Mouse (Mus musculus) G1E (cell line): ENCODE data around the gene Angel2.

Experiments used
- CTCF ChIP-seq: IDR thresholded peaks from 2 replicates; pipeline ENCODE4 v1.5.1; 2012; ENCODE audit warnings: low read depth, low read length, inconsistent platforms, mixed read lengths
- GATA1 ChIP-seq: IDR thresholded peaks from 2 replicates; pipeline ENCODE4 v1.6.1; 2012; ENCODE audit warnings: borderline replicate concordance, low read length, inconsistent platforms, mixed read lengths
- GATA2 ChIP-seq: IDR thresholded peaks from 2 replicates; pipeline ENCODE4 v1.6.1; 2012; ENCODE audit warnings: low read depth, low read length, inconsistent platforms, borderline replicate concordance
- POLR2AphosphoS5 ChIP-seq: IDR thresholded peaks from 2 replicates; pipeline ENCODE4 v1.6.1; 2012; ENCODE audit warnings: low read depth, low read length, inconsistent platforms; ENCODE audit not compliant: insufficient replicate concordance
- TAL1 ChIP-seq: conservative IDR thresholded peaks from 2 replicates; pipeline ENCODE4 v1.6.1; 2012; ENCODE audit warnings: low read depth, low read length, inconsistent platforms, mixed read lengths

- TF ChIP-seq CTCF (no peak), GATA2 (no peak), POLR2AphosphoS5 (no peak), GATA1 (no peak), TAL1 (no peak)
Measured at GRCm38 (mm10) chr1:190904714-190905113, 20.2 kb upstream of the Angel2 start.
